Mouse (Mus musculus): Measurements from ENCODE around the gene Calhm2.

DNA sequence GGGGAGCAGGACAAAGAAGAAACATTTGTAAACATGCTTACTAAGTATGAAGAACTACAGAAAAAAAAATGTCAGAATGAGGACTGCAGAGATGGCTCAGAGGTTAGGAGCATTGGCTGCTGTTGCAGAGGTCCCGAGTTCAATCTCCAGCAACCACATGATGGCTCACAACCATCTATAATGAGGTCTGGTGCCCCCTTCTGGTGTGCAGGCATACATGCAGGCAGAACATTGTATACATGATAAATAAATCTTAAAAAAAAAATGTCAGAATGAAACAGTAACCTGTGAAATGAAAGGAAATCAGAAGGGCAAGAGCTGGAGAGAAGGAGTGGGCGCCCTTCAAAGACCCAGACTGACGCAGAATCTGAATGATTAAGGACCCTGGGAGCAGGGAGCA, 72.2 kb downstream of the Calhm2 start:
- no peak for TF ChIP-seq GATA1 (IDR thresholded peaks at IDR 0.05; ENCODE audit: borderline replicate concordance, low read length)
- no peak for TF ChIP-seq FLI1 (IDR thresholded peaks at IDR 0.05; ENCODE audit: low read length)

Measured in megakaryocyte, embryonic 14.5 days (primary cell).